Mouse (Mus musculus) cerebellum, adult 2 months (tissue): ENCODE results near the gene Cda. TPM values are rescaled to one million over a fixed set of nuclear protein-coding genes. Genes with fewer than 3 reads are reported as not detected.

Experiments
- DNase-seq, 2 experiments: peaks; one replicate each; pipeline ENCODE4 v3.0.0; 2021
- H3K27ac ChIP-seq: fragments of 200-500 bp; 2 replicates; pipeline ENCODE4 v1.5.1; 2012; ENCODE audit warnings: low read length, control low read depth, inconsistent platforms; ENCODE audit not compliant: insufficient read depth
- H3K27me3 ChIP-seq: fragments of 200-500 bp; 2 replicates; pipeline ENCODE4 v1.6.1; 2012; ENCODE audit warnings: inconsistent platforms, mild to moderate bottlenecking, low read length, moderate library complexity; ENCODE audit not compliant: control insufficient read depth, insufficient read depth
- H3K4me1 ChIP-seq: fragments of 200-500 bp; 2 replicates; pipeline ENCODE4 v1.6.1; 2011; ENCODE audit warnings: low read length; ENCODE audit not compliant: control insufficient read depth, insufficient read depth
- H3K4me3 ChIP-seq: fragments of 200-500 bp; replicated peaks from 2 replicates; pipeline ENCODE3; 2011; ENCODE audit warnings: mild to moderate bottlenecking, low read depth, low read length, control low read depth; ENCODE audit not compliant: insufficient read depth
- CTCF ChIP-seq: fragments of 200-500 bp; IDR thresholded peaks from 2 replicates; pipeline ENCODE4 v1.5.1; 2011; ENCODE audit warnings: low read depth, mild to moderate bottlenecking, control low read depth, low read length, moderate library complexity, borderline replicate concordance; ENCODE audit not compliant: insufficient read depth
- POLR2A ChIP-seq: fragments of 200-500 bp; IDR thresholded peaks from 2 replicates; pipeline ENCODE4 v1.6.1; 2011; ENCODE audit warnings: low read length, control low read depth, borderline replicate concordance; ENCODE audit not compliant: insufficient read depth
- WGBS: fragments of 180-500 bp; shearing (Covaris S2); methylation state at CpG from one replicate; pipeline ENCODE4 v1.1.7; 2018; 5-methylcytosine and 5-hydroxymethylcytosine counted together
- polyA plus RNA-seq: library from polyadenylated mRNA; depleted of rRNA; stranded (reverse); fragments of >200 nt; gene quantifications from 2 replicates; pipeline ENCODE4 v1.2.3, GENCODE M21; 2012

Cda gene
- polyA plus RNA-seq, 1 experiment = 15.4 TPM

DNA sequence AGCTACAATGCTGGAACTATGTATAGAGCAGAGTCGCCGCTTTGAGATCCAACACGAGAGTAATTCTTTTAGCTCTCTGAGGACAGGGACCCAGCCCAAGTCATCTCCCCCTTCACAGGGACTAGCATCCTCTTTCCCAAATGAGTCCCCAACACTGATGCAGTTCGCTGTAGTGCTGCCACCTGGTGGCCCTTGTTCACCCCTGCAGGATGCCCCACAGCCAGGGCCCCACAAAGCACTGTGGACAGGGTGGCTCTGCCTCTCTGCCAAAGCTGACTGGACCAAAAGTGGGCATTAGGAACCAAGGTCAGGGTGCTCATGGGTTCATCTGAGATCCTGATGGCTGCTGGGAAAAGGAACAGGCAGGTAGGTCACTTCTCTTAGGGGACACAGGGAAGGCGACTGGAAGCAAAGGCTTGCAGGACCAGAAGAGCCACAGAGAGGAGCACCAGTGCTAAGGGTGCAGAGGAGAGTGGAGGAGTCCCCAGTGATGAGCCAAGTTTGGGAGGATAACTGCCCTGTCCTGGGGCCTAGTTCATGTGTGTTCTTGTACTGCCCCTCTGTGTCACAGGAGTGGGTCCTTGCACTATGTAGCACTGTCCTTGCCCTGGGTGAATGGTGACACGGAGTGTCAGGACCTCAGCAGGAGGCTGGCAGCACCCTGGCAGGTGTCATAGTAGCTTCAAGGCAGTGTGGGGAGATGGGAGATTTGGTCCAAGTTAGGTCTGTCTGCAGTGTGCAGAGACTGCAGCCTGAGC lies 49.1 kb downstream of the Cda start:
- Histone ChIP-seq H3K27ac (no peak overlapping the region), H3K4me3 (no peak overlapping the region), H3K27me3 (no peaks in the 10 kb centered on the region), H3K4me1 (peaks cover 4% of the 10 kb centered on the region)
- DNase-seq = peak; percentile 45 to 70
- TF ChIP-seq POLR2A (no peak), CTCF (peak; percentile 80)
- WGBS = 50% methylated on average over 6 of the region's 6 CpGs

DNA sequence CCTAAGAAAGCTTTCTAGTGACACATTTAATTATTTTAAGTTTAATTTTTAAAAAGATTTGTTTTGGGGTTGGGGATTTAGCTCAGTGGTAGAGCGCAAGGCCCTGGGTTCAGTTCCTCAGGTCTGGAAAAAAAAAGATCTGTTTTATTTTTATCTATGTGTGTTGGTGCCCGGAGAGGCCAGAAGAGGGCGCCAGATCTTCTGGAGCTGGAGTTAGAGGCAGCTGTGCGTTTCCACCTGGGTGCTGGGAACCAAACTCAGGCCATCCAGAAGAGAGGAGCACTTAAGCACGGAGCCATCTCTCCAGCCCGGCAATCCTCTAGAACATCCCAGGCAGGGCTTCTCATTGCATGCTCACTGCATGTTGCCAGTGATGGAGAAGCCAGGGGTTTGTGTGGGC lies 51.4 kb downstream of the Cda start:
- H3K27me3 ChIP-seq = no peaks in the 10 kb centered on the region
- H3K4me1 ChIP-seq = no peaks in the 10 kb centered on the region
- H3K4me3 ChIP-seq = no peak overlapping the region
- DNase-seq = no peak
- TF ChIP-seq POLR2A = no peak
- TF ChIP-seq CTCF = peak; percentile 20; the same call in 1 of the 2 replicates
- WGBS = 94% methylated on average over 6 of the region's 6 CpGs
- no peak overlapping the region for H3K27ac ChIP-seq

DNA sequence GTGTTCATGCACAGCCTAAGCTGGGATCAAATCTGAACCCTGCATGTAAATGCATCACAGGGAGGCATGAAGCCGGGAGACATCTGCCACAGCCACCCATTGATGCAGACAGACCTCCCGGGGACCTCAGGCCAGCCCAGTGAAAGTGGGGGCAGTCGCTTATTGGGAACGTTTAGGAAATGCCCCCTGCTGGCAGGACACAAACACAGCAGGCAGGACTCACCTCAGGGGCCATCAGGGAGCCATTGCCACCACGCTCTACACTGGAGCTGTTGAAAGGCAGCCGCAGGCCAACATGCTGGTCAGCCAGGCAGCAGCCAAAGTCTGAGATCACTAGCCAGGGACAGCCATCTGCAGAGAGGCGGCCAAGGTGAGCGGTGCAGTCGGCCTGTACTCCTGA lies 52.0 kb downstream of the Cda start:
- TF ChIP-seq POLR2A (no peak), CTCF (no peak)
- WGBS = 29% methylated on average over 9 of the region's 9 CpGs
- H3K4me1 ChIP-seq = no peaks in the 10 kb centered on the region
- H3K4me3 ChIP-seq = no peak overlapping the region
- DNase-seq = no peak
- H3K27me3 ChIP-seq = no peaks in the 10 kb centered on the region
- H3K27ac ChIP-seq = no peak overlapping the region

DNA sequence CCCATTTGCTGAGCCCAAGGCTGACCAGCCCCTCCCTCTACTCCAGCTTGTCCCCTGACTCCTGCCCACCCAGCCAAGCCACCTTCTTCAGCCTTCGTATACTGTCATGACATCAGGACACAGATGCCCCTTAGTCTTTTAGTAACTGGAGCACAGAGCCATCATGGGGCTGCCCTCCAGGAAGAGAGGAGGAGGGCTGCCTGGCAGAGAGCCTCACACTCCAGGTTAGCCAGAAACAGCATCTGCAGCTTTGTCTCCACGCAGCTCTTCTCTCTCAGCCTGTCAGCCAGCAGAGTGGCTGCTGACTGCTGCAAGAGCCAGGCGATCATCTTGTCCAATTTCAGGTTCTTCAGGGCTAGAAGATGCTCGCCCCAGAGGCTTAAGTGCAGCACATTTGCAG lies 54.0 kb downstream of the Cda start:
- no peaks in the 10 kb centered on the region for H3K27me3 ChIP-seq
- H3K4me1 ChIP-seq = no peaks in the 10 kb centered on the region
- 30% methylated on average over 4 of the region's 4 CpGs for WGBS
- no peak overlapping the region for H3K27ac ChIP-seq
- no peak for DNase-seq
- no peak overlapping the region for H3K4me3 ChIP-seq
- TF ChIP-seq CTCF = no peak
- no peak for TF ChIP-seq POLR2A

DNA sequence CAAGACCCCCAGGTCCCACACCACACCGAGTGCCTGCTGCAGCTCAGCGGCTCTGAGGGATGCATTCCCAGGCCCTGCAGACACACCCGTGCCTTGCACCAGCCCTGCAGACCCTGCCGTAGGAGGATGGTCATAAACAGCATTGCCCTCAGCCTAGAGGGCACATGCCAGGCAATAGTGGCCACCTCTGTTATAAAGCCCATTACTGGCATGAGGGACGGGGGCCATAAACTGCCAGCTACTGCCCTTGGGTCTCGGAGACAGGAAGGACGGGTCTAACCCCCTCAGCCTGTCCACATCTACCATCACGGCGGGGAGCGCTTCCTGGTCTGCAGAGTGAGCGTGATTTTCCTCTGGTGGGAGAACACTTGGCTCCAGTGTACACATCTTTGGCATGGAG lies 54.8 kb downstream of the Cda start:
- DNase-seq = no peak
- H3K4me3 ChIP-seq = no peak overlapping the region
- 84% methylated on average over 11 of the region's 11 CpGs for WGBS
- H3K27me3 ChIP-seq = no peaks in the 10 kb centered on the region
- H3K4me1 ChIP-seq = no peaks in the 10 kb centered on the region
- TF ChIP-seq POLR2A = no peak
- TF ChIP-seq CTCF = no peak
- no peak overlapping the region for H3K27ac ChIP-seq

DNA sequence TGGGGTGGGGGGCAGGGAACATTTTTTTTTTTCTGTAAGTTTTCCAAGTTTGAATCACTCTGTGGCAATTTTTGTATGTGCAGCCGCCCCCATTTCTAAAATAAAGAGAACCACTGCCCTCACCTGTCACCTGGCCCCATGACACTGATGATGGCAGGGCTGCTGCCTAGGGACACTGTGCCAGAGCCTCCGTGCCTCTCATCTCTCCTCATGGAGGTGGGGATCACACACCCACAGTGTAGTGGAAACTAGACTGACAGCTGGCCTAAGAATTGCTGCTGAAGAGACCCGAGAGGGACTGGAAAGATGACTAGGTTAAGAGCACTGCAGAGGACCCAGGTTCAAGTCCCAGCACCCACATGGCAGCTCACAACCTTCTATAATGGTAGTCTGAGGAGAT lies 55.7 kb downstream of the Cda start:
- peaks cover 4% of the 10 kb centered on the region; the same call in 1 of the 2 replicates for H3K4me1 ChIP-seq
- 82% methylated on average over 3 of the region's 3 CpGs for WGBS
- DNase-seq = no peak
- no peak overlapping the region for H3K4me3 ChIP-seq
- H3K27ac ChIP-seq = no peak overlapping the region
- H3K27me3 ChIP-seq = no peaks in the 10 kb centered on the region
- TF ChIP-seq POLR2A = no peak
- TF ChIP-seq CTCF = no peak

DNA sequence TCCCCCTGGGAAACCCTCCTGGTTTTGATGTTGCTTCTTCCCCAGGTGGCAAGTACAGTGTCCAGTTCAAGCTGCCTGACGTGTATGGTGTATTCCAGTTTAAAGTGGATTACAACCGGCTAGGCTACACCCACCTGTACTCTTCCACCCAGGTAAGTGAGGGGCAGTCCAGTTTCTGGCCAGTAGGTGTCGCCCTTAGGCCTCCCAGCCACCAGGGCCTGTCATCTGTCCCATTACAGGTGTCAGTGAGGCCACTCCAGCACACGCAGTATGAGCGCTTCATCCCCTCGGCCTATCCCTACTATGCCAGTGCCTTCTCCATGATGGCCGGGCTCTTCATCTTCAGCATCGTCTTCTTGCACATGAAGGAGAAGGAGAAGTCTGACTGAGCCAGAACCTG lies 56.2 kb downstream of the Cda start:
- Histone ChIP-seq H3K27me3 (no peaks in the 10 kb centered on the region), H3K4me1 (peaks cover 4% of the 10 kb centered on the region; the same call in 1 of the 2 replicates), H3K27ac (no peak overlapping the region), H3K4me3 (no peak overlapping the region)
- 47% methylated on average over 8 of the region's 8 CpGs for WGBS
- DNase-seq = peak; percentile 56 to 73
- no peak for TF ChIP-seq POLR2A
- TF ChIP-seq CTCF = peak; percentile 93

DNA sequence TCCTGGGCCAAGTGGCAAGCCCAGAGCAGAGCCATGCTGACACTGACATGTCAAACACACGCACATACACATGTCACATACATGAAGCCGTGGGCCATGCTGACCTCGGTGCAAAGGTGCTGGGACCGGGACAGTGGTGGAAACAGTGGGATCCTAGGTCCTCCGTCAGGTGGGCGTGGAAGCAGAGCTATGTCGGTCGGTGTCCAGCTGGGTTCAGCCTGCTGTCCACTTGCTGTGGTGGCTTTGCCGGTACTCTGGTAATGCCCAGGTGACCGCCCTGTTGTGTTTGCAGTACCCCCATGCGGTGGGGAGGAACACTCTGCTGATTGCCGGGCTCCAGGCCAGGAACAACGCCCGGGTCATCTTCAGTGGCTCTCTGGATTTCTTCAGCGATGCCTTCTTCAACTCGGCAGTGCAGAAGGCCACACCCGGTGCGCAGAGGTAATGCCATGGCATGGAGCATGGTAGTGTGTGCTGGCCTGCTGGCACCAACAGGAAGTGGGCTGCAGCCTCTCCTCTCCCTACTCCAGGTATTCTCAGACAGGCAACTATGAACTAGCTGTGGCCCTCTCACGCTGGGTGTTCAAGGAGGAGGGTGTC lies 57.4 kb downstream of the Cda start:
- H3K4me3 ChIP-seq = no peak overlapping the region
- peaks cover 6% of the 10 kb centered on the region for H3K4me1 ChIP-seq
- no peak overlapping the region for H3K27ac ChIP-seq
- no peaks in the 10 kb centered on the region for H3K27me3 ChIP-seq
- no peak for DNase-seq
- TF ChIP-seq POLR2A (no peak), CTCF (no peak)
- 88% methylated on average over 19 of the region's 19 CpGs for WGBS
